Mouse (Mus musculus) bone marrow, adult 2 months (tissue): ENCODE results near the gene Tstd1. TPM values are rescaled to one million over a fixed set of nuclear protein-coding genes. Genes with fewer than 3 reads are reported as not detected.

ENCODE experiments used
- H3K27ac ChIP-seq: fragments of 200-500 bp; 2 replicates; pipeline ENCODE4 v1.5.1; 2012; ENCODE audit warnings: low read depth, mild to moderate bottlenecking, control low read depth, inconsistent platforms, low read length; ENCODE audit not compliant: control insufficient read depth, poor library complexity, insufficient read depth
- H3K4me1 ChIP-seq: fragments of 200-500 bp; 2 replicates; pipeline ENCODE4 v1.6.1; 2011; ENCODE audit warnings: low read length; ENCODE audit not compliant: control insufficient read depth, insufficient read depth
- H3K4me3 ChIP-seq: fragments of 200-500 bp; replicated peaks from 2 replicates; pipeline ENCODE3; 2011; ENCODE audit warnings: mild to moderate bottlenecking, low read depth, low read length, control low read depth; ENCODE audit not compliant: control insufficient read depth
- CTCF ChIP-seq: fragments of 200-500 bp; IDR thresholded peaks from 2 replicates; pipeline ENCODE4 v1.5.1; 2011; ENCODE audit warnings: low read length, control low read depth; ENCODE audit not compliant: control insufficient read depth, insufficient read depth
- POLR2A ChIP-seq: fragments of 200-500 bp; IDR thresholded peaks from 2 replicates; pipeline ENCODE4 v1.6.1; 2011; ENCODE audit warnings: low read depth, mild to moderate bottlenecking, control low read depth, low read length, borderline replicate concordance; ENCODE audit not compliant: control insufficient read depth
- WGBS: fragments of 180-500 bp; shearing (Covaris S2); methylation state at CpG from one replicate; pipeline ENCODE4 v1.1.7; 2018; 5-methylcytosine and 5-hydroxymethylcytosine counted together
- polyA plus RNA-seq: library from polyadenylated mRNA; stranded (reverse); fragments of >200 nt; gene quantifications from 2 replicates; pipeline ENCODE4 v1.2.4, GENCODE M21; 2011; ENCODE audit warnings: low replicate concordance; ENCODE audit not compliant: missing spikeins, insufficient read depth, insufficient read length

Gene Tstd1
- polyA plus RNA-seq, 1 experiment: 19.3 TPM

DNA sequence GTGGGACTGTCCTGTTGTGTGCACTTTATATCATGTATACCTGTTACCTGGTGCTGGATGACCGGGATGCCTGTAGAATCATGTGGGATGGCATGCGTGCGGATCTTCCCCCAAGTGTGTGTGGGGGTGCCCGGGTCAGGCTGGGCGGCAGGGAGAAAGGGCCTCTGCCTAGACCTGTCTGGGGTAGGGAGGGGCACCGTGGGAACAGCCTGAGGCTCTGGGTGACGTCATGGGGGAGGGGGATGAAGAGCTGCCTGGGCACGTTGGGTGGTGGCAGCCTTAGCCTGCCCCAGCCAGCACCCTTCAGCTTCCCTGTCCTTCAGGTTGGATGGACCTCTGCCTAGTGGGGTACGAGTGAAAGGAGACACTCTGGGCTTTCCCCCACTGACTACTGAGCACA lies 34.3 kb upstream of the Tstd1 start:
- TF ChIP-seq POLR2A (no peak), CTCF (no peak)
- 80% methylated on average over 9 of the region's 9 CpGs for WGBS
- Histone ChIP-seq H3K27ac (no peak overlapping the region), H3K4me3 (no peak overlapping the region), H3K4me1 (peaks cover 2% of the 10 kb centered on the region; the same call in 1 of the 2 replicates)

DNA sequence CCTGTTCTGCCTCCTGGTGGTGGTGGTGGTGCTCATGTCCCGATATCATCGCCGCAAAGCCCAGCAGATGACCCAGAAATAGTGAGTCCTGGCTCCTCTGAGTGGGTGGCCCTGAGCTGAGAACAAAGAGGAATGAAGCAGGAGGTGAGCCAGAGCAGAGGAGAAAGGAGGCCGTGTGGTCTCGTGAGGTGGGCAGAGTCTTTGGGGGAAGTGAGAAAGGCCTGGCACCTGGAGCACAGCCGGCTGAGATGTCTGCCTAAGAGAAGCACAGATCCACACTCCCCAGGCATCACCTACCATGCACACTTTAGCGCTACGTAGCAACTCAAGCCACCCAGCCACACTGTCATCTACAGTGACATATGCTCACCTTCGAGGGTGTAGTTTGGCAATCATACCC lies 33.5 kb upstream of the Tstd1 start:
- H3K27ac ChIP-seq: no peak overlapping the region
- H3K4me1 ChIP-seq: peaks cover 2% of the 10 kb centered on the region; the same call in 1 of the 2 replicates
- TF ChIP-seq CTCF: no peak
- no peak for TF ChIP-seq POLR2A
- H3K4me3 ChIP-seq: no peak overlapping the region
- WGBS: 76% methylated on average over 9 of the region's 9 CpGs

DNA sequence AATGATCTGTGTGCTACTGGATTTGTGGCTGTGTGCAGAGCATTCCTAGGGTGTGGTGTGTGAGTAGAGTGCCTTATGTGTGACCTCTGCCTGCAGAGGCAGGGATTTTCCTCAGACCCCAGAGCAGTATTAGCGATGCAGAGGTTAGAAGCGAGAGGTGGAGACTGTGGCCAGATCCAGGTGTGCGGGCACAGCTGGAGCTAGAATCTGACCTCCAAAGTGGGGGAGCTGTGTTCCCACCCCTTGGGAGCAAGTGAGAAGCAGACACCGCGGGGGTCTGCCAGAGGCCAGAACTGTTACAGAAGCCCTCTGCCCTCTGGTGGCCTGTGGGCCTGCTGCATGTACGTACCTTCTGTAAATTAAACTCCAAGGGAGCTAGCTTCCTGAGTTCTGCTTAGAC lies 31.6 kb upstream of the Tstd1 start:
- 55% methylated on average over 6 of the region's 6 CpGs for WGBS
- Histone ChIP-seq H3K27ac (no peak overlapping the region), H3K4me1 (peaks cover 2% of the 10 kb centered on the region; the same call in 1 of the 2 replicates), H3K4me3 (no peak overlapping the region)
- TF ChIP-seq CTCF (peak; percentile 51), POLR2A (no peak)

DNA sequence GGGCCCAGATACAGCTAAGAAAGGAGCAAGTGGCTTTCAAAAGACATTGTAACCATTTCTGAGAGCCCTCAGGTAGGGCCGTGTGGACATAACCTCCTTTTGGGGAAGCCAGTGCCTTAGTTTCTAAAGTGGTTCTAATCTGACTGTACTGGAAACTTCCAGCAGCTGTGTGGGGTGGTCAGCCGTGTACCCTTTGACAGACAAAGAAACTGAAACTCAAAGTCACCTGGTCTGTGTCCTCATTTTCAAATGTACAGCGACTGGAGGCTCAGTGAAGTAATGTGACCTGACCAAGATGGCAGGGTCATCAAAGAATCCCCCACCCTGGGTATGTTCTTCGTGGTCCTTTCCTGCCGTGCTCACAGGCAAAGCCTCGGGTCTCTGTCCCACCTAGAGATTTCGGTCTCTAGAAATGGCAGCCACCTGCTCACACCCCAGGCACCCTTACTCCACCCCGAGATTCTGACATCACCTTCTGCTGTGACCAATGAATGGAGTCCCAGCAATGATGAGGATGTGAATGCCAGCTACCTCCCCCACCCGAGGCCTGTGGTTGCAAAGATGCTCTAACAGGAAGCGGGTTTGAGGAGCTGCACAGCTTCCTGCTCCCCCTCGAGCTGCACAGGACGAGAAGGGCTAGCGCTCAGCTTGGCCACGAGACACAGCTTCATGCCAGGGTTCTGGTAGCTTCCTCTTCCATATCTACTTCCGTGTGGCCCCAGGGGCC lies 30.1 kb upstream of the Tstd1 start, which contains the start of gene Arhgap30:
TSS of gene Arhgap30 (plus strand) at position 579 of the 727 bp plus-strand sequence.
- Histone ChIP-seq H3K4me1 (no peaks in the 10 kb centered on the region; the same call in 1 of the 2 replicates), H3K27ac (peak within 1 kb of the TSS; percentile 95), H3K4me3 (peak within 1 kb of the TSS; percentile 87)
- TF ChIP-seq POLR2A (peak; percentile 93), CTCF (no peak)
- 4% methylated on average over 15 of the region's 15 CpGs for WGBS

DNA sequence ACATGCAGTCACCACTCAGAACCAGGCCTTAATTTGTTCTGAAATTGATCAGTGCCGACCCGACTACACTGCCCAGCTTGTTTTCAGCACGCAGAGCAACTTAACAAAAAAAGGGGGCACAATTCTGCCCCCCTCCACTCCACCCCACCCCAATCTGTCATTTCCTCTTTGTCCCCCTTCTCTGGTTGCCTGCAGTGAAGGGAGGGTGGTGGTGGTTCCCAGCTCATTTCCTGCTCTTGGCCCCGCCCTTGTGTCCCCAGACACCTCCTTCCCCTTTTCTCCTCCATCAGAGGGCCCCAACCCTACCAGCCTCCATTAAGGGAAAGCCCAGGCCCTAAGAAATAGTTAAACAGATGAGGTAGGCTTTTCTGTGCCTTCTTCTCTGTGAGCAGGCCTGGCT lies 28.6 kb upstream of the Tstd1 start:
- H3K4me1 ChIP-seq: no peaks in the 10 kb centered on the region; the same call in 1 of the 2 replicates
- TF ChIP-seq CTCF (no peak), POLR2A (no peak)
- peak overlapping the region; percentile 95 for H3K27ac ChIP-seq
- H3K4me3 ChIP-seq: peak overlapping the region; percentile 87
- WGBS: 0% methylated on average over 4 of the region's 4 CpGs

DNA sequence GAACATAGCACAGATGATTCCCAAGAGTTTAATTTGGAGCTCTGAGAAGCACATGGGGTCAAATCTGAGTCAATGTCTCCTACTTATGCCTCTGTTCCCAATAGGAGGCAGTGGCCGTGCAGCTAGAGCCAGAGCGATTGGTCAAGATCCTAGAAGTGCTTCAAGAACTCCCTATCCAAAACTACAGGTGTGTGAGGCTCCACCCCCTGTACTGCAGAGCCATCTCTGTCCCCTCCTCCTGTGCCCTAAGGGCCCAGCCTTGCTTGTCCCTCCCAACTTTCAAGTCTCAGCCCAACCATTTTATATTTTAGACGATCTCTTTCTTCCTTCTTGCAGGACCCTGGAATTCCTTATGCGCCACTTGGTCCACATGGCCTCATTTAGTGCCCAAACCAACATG lies 16.9 kb upstream of the Tstd1 start:
- 88% methylated on average over 4 of the region's 4 CpGs for WGBS
- H3K27ac ChIP-seq: no peak overlapping the region
- no peak overlapping the region for H3K4me3 ChIP-seq
- TF ChIP-seq CTCF (no peak), POLR2A (no peak)
- H3K4me1 ChIP-seq: no peaks in the 10 kb centered on the region; the same call in none of the 2 replicates

DNA sequence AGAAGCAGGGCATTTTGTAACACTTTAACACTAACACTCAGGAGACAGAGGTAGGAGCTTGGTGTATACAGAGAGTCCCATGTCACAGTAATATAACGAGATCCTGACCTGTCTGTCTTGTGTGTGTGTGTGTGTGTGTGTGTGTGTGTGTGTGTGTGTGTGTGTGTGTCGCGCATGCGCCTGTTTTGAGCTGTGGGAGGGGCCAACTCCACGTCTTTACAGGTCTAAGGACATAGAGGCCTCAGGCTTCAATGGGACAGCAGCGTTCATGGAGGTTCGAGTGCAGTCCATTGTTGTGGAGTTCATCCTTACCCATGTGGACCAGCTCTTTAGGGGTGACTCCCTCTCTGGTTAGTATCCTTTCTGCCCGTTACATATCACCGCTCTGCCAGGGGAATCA lies 15.7 kb upstream of the Tstd1 start:
- no peaks in the 10 kb centered on the region; the same call in none of the 2 replicates for H3K4me1 ChIP-seq
- no peak overlapping the region for H3K27ac ChIP-seq
- no peak overlapping the region for H3K4me3 ChIP-seq
- 80% methylated on average over 9 of the region's 9 CpGs for WGBS
- no peak for TF ChIP-seq POLR2A

DNA sequence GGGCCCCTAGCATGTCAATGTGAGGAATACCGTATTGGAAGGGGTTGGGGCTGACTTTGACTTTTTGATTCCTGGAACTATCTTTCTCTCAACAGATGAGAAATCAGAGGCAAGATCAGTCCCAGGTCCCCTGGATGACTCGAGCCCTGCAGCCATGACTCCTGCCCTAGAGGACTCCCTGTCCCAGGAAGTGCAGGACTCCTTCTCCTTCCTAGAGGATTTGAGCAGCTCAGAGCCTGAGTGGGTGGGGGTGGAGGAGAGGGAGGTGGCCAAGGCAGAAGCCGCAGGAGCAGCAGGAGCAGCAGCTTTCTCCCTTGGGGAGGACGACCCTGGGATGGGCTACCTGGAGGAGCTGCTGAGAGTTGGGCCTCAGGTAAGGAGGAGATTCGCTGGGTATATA lies 11.4 kb upstream of the Tstd1 start:
- Histone ChIP-seq H3K4me1 (no peaks in the 10 kb centered on the region), H3K4me3 (no peak overlapping the region), H3K27ac (no peak overlapping the region)
- 80% methylated on average over 5 of the region's 5 CpGs for WGBS
- TF ChIP-seq CTCF: no peak
- TF ChIP-seq POLR2A: no peak
